Mouse (Mus musculus): ENCODE results near the gene Nckap5. TPM values are rescaled to one million over a fixed set of nuclear protein-coding genes. Genes with fewer than 3 reads are reported as not detected.
A peak's percentile ranks its signal among the peaks of the same experiment; 100 is the strongest.

The Nckap5 gene
- total and polyA plus RNA-seq, 2 experiments from 2014 or later, result 6.6 to 10.2 TPM

DNA sequence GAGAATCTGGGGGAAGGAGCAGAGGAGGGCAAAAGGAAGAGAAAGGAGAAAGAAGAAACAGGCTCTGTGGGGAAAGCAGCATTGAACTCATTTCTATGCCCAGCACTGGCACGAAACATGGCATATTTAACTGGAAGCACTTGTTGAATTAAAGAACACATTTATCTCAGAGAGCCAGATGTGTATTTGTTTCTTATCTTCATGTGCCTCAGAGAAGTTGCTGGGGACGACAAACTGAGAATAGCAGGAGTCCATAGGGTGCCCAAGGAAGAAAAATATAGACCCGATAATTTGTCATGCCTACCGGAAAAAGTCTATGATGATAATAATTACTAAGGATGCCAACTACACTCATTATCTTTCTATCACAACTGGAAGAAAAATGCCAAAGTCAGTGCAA, 29.9 kb upstream of the Nckap5 start:
- no peak overlapping the region for H3K9ac ChIP-seq (replicated peaks; ENCODE audit: low read length)
- H3K4me1 ChIP-seq (ENCODE audit: insufficient read depth, low read length), result no peaks in the 10 kb centered on the region; the same call in 1 of the 2 replicates
- no peak overlapping the region for H3K4me3 ChIP-seq (ENCODE audit: low read length)
- DNase-seq (ENCODE audit: low spot score) (no peak), ATAC-seq (no peak)
- no peak overlapping the region for H3K27ac ChIP-seq
- no peak overlapping the region for H3K4me2 ChIP-seq (ENCODE audit: low read depth, low read length)
- WGBS, result 80% methylated on average over 4 of the region's 4 CpGs
- H3K9me3 ChIP-seq (ENCODE audit: low read length), result no peaks in the 10 kb centered on the region
- no peak for TF ChIP-seq CTCF (IDR thresholded peaks at IDR 0.05; ENCODE audit: low read depth)
- H3K36me3 ChIP-seq (ENCODE audit: insufficient read depth, low read length), result no peaks in the 10 kb centered on the region
- H3K27me3 ChIP-seq (ENCODE audit: insufficient read depth, low read length), result no peaks in the 10 kb centered on the region

- H3K9ac ChIP-seq (replicated peaks; ENCODE audit: low read length), result no peak overlapping the region
- H3K27ac ChIP-seq, result no peak overlapping the region
- no peaks in the 10 kb centered on the region for H3K4me1 ChIP-seq (ENCODE audit: insufficient read depth, low read length)
- no peaks in the 10 kb centered on the region for H3K9me3 ChIP-seq (ENCODE audit: low read length)
- DNase-seq (ENCODE audit: low spot score) (no peak), ATAC-seq (no peak)
- no peak for TF ChIP-seq CTCF (IDR thresholded peaks at IDR 0.05; ENCODE audit: low read depth)
- H3K36me3 ChIP-seq (ENCODE audit: insufficient read depth, low read length), result no peaks in the 10 kb centered on the region
- no peak overlapping the region for H3K4me2 ChIP-seq (ENCODE audit: low read depth, low read length)
- H3K4me3 ChIP-seq (ENCODE audit: low read length), result no peak overlapping the region
- no peaks in the 10 kb centered on the region for H3K27me3 ChIP-seq (ENCODE audit: insufficient read depth, low read length)
- WGBS, result 50% methylated on average over 6 of the region's 6 CpGs
Observed at GRCm38 (mm10) chr1:126849481-126849880, 18.9 kb upstream of the Nckap5 start.

DNA sequence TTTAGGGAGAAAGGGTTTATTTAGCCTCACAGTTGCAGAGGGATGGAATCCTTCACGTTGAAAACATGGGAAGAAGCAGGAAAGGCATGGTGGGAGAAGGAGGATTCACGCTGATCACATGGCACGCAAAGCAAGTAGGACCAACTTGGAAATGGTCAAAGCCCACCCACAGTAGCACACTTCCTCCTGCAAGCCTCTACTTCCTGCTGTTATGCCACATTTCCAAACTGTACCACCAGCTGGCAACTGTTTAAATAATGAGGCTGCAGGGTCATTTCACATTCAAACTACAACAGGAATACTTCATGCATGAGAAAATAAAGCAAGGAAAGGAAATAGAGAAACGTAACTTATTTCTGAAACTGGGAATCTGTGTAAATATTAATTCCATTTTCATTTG, 15.7 kb upstream of the Nckap5 start:
- Histone ChIP-seq H3K27ac (no peak overlapping the region), H3K4me3 (ENCODE audit: low read length) (no peak overlapping the region), H3K36me3 (ENCODE audit: insufficient read depth, low read length) (no peaks in the 10 kb centered on the region), H3K4me2 (ENCODE audit: low read depth, low read length) (no peak overlapping the region), H3K9ac (replicated peaks; ENCODE audit: low read length) (no peak overlapping the region), H3K9me3 (ENCODE audit: low read length) (no peaks in the 10 kb centered on the region), H3K4me1 (ENCODE audit: insufficient read depth, low read length) (no peaks in the 10 kb centered on the region), H3K27me3 (ENCODE audit: insufficient read depth, low read length) (no peaks in the 10 kb centered on the region)
- no peak for TF ChIP-seq CTCF (IDR thresholded peaks at IDR 0.05; ENCODE audit: low read depth)
- DNase-seq (ENCODE audit: low spot score), result no peak
- ATAC-seq, result no peak
- WGBS, result 58% methylated on average over 4 of the region's 4 CpGs

DNA sequence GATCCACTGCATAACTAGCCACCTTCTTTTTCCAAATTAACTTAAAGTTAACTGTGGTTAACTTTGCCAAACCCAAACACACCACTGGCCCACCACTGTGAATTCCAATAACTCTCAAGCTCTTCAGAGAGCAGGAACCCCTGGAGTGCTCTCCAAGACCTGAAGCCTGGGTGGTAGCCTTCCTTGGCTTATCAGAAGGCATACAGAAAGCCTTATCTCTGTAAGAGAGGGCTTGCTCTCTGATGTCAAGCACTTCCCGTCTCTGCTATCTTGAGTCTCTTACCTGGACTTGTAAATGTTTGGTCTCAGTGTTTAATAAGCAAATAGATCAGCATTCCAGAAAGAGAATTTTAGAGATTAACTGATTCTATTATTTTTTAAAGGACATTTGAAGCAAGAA, 2.3 kb upstream of the Nckap5 start:
- no peaks in the 10 kb centered on the region for H3K36me3 ChIP-seq (ENCODE audit: insufficient read depth, low read length)
- DNase-seq (ENCODE audit: low spot score), result no peak
- 0 out of 2 replicates have a peak, but pooled peaks cover 9% of the 10 kb centered on the region for H3K4me1 ChIP-seq (ENCODE audit: insufficient read depth, low read length)
- no peak overlapping the region for H3K4me2 ChIP-seq (ENCODE audit: low read depth, low read length)
- TF ChIP-seq CTCF (IDR thresholded peaks at IDR 0.05; ENCODE audit: low read depth), result no peak
- 95% methylated on average over 1 of the region's 1 CpGs for WGBS
- H3K27me3 ChIP-seq (ENCODE audit: insufficient read depth, low read length), result no peaks in the 10 kb centered on the region; the same call in 1 of the 2 replicates
- no peak overlapping the region for H3K27ac ChIP-seq
- no peaks in the 10 kb centered on the region for H3K9me3 ChIP-seq (ENCODE audit: low read length)
- ATAC-seq, result no peak
- H3K4me3 ChIP-seq (ENCODE audit: low read length), result no peak overlapping the region
- no peak overlapping the region for H3K9ac ChIP-seq (replicated peaks; ENCODE audit: low read length)

DNA sequence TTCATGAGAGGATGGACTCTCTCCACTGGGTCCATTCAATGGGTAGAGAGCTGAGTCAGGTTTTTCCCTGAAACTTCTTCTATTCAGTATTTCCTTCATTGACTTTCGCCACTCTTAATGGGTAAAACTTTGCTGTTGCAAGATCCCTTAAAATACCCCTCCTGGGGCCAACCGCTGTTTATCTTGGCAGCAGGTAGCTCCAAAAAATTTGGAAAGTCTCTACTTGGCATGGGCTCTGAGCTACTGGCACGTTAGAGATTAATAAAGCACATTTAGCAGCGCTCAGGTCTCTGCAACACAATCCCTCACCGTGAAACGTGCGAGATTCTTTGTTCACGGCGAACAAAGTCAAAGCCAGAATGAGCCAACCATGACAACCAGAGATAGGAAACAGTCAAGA, 1.6 kb downstream of the Nckap5 start:
- Histone ChIP-seq H3K9ac (replicated peaks; ENCODE audit: low read length) (no peak overlapping the region), H3K4me3 (ENCODE audit: low read length) (peak overlapping the region; percentile 20), H3K9me3 (ENCODE audit: low read length) (no peaks in the 10 kb centered on the region), H3K27me3 (ENCODE audit: insufficient read depth, low read length) (no peaks in the 10 kb centered on the region; the same call in 1 of the 2 replicates), H3K4me2 (ENCODE audit: low read depth, low read length) (peak overlapping the region; percentile 69), H3K36me3 (ENCODE audit: insufficient read depth, low read length) (no peaks in the 10 kb centered on the region), H3K27ac (no peak overlapping the region), H3K4me1 (ENCODE audit: insufficient read depth, low read length) (0 out of 2 replicates have a peak, but pooled peaks cover 9% of the 10 kb centered on the region)
- no peak for ATAC-seq
- peak; percentile 12 for DNase-seq (ENCODE audit: low spot score)
- WGBS, result 33% methylated on average over 9 of the region's 9 CpGs
- TF ChIP-seq CTCF (IDR thresholded peaks at IDR 0.05; ENCODE audit: low read depth), result no peak

DNA sequence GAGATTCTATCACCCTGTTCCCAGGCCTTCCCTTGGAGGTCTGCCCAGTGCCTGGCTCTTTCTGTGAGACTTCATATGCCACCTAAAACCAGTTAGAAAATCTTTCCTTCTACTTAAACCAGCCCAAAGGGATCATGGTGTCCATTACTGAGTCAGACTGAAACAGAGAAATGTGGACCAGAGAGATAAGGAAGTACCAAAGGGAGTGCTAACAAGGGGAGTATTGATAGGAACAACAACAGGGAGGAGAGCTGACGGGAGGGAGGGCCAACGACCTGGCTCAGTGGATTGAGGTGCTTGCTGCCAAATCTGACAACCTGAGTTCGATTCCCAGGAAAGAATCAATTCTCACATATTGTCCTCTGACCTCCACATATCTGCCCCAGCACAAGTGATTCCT, 5.8 kb downstream of the Nckap5 start:
- no peak for DNase-seq (ENCODE audit: low spot score)

DNA sequence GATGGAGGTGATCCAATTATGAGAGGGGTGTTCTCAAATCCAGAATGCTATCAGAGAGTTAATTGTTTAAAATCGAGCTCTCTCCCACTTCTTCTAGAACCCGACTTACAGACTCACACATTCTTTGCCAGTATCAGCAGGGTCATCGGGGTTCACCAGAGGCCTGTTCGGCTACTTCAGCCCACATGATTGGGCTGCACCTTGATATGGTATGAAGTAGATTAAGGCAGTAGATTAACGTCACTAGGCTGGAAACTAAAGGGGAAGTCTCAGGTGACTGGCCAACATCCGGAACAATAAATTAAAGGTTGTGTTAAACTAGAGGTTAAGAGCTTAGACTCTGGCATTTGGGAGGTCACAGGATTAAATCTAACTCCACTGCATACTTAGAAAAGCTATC, 8.4 kb downstream of the Nckap5 start:
- 89% methylated on average over 6 of the region's 6 CpGs for WGBS
- Histone ChIP-seq H3K27ac (no peak overlapping the region), H3K9ac (replicated peaks; ENCODE audit: low read length) (no peak overlapping the region), H3K4me2 (ENCODE audit: low read depth, low read length) (no peak overlapping the region), H3K4me3 (ENCODE audit: low read length) (no peak overlapping the region), H3K9me3 (ENCODE audit: low read length) (no peaks in the 10 kb centered on the region), H3K36me3 (ENCODE audit: insufficient read depth, low read length) (no peaks in the 10 kb centered on the region), H3K4me1 (ENCODE audit: insufficient read depth, low read length) (no peaks in the 10 kb centered on the region), H3K27me3 (ENCODE audit: insufficient read depth, low read length) (no peaks in the 10 kb centered on the region)
- no peak for TF ChIP-seq CTCF (IDR thresholded peaks at IDR 0.05; ENCODE audit: low read depth)
- ATAC-seq (no peak), DNase-seq (ENCODE audit: low spot score) (no peak)

More for the DNA sequence above, 5.8 kb downstream of the Nckap5 start:
- ATAC-seq, result no peak
- Histone ChIP-seq H3K4me1 (ENCODE audit: insufficient read depth, low read length) (no peaks in the 10 kb centered on the region), H3K27ac (no peak overlapping the region), H3K4me3 (ENCODE audit: low read length) (no peak overlapping the region), H3K9me3 (ENCODE audit: low read length) (no peaks in the 10 kb centered on the region), H3K9ac (replicated peaks; ENCODE audit: low read length) (no peak overlapping the region), H3K4me2 (ENCODE audit: low read depth, low read length) (no peak overlapping the region), H3K36me3 (ENCODE audit: insufficient read depth, low read length) (no peaks in the 10 kb centered on the region), H3K27me3 (ENCODE audit: insufficient read depth, low read length) (no peaks in the 10 kb centered on the region)
- no peak for TF ChIP-seq CTCF (IDR thresholded peaks at IDR 0.05; ENCODE audit: low read depth)
- WGBS, result 64% methylated on average over 3 of the region's 3 CpGs

Data from hindbrain, postnatal 0 days (tissue).